Mouse (Mus musculus) spleen, postnatal 36 days (tissue): ENCODE results near the gene Fam53b.
"Not testable (repeated sequence)": the region's sequence is repeated elsewhere in the genome, so short reads cannot be mapped to it uniquely, and the experiment has no call there.

Experiments
- DNase-seq, 2 experiments: peaks; one replicate each; pipeline ENCODE4 v3.0.0; 2022; ENCODE audit warnings: low spot score in 2 of 2, mixed read lengths in 1 of 2

Fam53b gene

DNA sequence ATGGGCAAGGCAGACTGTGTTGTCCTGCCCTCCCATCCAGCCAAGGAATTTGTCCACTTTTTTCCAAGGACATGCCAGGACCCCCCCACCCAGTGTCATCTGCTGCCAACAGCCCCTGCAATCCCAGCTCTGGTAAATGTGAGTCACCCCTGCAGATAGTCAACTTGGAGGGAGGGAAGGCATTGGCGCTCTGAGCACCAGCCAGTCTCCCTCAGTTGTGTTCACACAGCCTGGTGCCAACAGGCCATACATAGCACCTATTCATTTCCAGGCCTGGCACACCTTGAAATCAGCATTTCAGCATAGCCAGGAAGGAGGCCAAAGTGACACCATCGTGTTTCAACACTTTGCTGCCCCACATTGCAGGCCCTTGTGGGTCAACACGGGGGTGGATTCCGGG is 129.8 kb downstream of the Fam53b start:
- no peak for DNase-seq

DNA sequence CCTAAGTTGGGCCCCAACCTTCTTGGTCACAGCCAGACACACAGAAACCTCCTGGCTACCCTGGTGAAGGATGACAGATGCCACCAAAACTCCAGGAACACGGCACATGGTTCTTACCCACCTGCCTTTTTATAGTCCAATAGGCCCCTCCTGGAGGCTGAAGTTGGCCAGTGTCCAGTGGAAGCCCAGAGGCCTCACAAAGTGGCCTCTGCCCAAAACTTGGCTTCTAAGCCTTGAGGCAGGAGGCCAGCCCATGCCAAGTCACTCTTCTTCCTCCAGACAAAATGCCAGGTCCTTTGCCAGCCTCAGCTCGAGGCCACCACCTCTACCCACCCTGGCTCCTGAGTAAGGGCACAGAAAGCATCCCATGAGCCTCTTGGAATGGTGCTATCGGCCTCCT is 130.8 kb downstream of the Fam53b start:
- DNase-seq, result no peak

DNA sequence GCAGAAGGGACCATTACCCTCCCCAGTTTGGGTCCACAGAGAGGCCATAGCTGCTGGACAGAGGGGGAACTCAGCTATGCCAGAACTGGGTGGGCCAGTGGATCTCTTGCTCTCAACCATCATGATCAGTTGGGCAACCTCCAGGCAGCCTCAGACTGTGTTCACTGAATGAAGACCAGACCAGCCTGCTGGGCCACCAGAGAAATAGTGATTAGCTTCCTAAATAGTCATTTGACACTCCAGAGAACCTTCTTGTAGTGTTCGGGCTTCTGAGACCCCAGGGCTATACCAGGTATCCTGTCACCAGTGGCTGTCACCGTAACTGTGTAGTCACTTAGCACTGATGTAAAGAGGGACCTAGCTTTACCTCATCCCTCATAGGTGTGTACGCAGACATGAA is 131.3 kb downstream of the Fam53b start:
- DNase-seq, result no peak

DNA sequence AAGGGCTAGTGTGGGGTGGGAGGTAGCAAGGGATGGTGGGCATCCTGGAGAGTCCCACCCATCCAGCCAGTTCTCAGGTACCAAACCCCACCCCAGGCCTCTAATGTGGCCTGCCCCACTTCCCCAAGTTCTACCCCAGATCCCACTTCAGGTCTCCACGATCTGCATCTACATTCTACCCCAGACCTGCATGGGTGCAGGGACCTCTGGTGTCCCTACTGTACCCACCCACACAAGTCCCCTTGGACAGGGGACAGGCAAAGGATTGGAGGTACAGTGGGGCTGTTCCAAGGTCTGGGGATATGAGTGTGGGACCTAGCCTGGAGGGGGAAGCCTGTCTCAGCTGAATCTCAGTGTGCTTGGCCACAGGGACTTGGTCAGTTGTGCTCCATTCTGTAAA is 131.9 kb downstream of the Fam53b start:
- DNase-seq, result no peak

DNA sequence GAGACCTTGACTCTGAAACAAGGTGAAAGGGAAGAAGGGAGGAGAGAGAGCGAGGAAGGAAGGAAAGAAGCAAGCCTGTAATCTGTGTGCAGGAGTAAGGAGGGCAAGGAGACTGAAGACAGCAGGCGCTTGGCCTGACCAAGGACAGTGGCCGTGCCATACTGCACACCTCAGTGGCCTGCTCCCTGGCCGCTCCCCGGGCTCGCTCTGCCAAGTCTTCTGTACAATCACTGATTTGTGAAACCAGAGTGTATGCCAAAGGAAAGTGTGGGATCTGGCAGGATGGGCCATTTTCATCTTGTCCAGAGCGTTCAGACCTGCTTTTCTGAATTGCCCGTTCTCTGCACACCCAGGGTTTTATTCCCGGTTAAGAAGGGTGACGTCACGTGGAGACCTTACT is 132.4 kb downstream of the Fam53b start:
- no peak for DNase-seq

DNA sequence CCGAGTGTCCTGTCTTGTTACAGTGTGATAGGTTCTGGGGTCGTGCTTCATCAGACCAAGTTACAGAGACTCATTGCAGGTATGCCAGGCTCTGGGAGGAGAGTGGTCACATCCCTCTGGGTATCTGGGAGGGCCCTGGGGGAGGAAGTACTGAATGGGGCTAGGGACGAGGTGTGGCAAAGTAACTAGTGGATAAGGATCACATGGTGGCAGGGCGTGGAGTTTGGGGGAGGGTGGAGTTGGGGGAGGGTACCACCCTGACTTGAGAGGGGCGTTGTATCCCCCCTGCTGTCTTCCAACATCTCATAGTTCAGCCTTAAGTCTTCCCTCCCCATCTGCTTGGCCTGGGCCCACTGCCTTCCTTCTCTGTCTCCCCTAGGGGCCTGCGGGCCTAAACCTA is 134.1 kb downstream of the Fam53b start:
- no peak for DNase-seq

DNA sequence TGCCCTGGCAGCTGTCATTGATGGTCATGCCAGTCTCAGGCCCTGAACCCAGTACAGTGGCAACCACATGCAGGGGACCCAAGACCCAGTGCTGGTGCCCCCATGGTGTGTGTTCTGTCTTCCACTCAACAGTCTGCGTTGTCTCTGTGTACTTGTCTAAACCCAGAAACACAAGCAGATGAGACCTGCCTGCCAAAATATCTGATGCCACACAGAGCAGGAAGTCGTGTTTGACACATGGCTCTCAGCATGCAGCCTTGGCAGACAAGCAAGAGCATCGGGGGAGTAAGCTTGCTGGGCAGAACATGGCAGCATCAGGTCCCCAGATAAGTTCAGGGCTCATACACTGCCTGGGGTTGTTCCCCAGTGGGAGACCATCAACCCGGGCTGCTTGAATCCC is 134.6 kb downstream of the Fam53b start:
- no peak for DNase-seq

DNA sequence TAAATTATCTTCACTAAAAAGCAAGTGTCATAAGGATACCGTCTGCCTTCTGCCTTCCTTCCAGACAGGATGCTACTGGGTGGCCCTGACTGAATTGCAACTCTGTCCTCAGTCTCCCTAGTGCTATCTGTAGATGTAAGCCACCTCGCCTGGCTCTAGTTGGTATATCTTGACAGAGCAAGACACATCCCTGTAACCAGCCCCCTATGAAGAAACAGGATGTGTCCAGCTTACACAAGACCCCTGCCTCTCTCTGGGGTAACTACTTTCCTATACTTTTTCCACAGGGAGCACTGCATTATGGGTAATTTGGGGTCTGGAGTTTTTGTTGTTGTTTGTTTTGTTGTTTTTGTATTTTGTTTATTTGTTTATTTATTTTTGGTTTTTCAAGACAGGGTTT is 137.8 kb downstream of the Fam53b start:
- DNase-seq, result no peak

DNA sequence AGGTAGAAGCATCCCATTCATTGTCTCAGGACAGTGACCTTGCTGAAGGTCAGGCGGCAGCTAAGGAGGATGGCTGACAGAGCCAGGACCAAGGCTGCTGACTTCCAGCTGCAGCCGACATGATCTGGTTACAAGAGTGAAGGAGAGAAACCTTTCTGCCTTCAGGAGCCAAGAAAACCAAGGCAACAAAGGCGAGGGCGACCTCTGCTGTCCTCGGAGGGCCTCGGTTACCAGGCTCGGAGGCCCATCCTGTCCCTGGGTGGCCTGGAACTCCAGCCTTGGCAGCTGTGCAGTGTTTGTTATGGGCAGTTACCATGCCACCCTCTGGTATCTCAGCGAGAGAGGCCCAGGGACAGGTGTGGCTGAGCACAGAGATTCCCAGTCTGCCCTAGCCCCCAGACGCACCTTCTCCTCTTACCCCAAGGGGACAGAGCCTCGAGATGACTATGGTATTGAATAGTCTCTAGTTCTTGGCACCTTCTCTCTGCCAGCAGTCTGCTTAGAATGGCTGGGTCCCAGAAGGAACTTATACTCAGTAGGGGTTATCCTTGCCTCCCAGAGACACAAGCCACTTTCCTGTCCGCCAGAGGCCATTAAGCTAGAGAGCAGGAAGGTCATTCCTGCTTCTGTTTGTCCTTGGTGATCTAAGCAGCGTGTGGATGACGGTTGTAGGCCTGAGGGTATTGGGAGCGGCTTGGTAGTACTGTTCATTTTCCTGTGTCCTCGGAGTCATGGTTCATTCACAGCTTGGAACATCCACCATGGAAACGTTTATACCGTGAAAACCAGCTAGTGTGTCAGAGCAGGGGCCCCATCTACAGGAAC is 139.5 kb downstream of the Fam53b start:
- no peak for DNase-seq

DNA sequence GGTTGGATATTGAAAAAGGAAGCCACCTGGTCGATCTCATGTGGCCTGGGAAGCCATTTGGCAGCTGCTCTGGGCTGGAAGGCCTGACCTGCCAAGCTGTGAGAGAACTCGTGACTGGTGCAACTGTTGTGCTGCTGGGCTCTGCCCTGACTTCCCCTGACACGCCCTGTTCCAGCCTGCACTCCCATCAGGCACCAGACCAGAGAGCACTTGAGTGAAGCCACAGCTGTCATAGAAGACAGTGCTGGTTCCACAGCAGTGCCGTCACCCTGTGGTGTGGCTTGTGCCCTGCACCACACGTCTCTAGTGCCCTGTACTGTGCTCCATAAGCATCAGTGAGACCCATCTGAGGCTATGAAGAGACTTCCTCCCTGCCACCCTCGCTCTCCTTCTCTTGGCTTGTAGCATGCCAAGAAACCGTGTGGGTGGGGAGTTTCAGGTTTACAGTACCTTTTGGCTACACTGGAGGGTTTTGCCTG is 141.2 kb downstream of the Fam53b start:
- DNase-seq, result peak; percentile 72

DNA sequence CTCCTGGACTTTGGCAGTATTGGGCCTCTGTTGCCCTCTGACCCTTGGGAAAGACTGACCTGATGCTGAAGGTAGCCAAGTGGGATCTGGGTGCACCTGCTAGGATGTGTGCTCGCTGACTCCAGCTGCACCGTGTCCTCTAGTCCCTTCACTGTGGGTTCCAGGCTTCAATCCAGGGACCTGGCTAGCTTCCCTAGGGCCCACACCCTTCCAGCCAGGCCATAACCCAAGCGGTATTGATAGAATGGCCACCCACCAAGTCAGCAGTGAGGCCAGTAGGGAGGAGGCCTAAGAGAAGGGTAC is 142.9 kb downstream of the Fam53b start:
- DNase-seq, result no peak

DNA sequence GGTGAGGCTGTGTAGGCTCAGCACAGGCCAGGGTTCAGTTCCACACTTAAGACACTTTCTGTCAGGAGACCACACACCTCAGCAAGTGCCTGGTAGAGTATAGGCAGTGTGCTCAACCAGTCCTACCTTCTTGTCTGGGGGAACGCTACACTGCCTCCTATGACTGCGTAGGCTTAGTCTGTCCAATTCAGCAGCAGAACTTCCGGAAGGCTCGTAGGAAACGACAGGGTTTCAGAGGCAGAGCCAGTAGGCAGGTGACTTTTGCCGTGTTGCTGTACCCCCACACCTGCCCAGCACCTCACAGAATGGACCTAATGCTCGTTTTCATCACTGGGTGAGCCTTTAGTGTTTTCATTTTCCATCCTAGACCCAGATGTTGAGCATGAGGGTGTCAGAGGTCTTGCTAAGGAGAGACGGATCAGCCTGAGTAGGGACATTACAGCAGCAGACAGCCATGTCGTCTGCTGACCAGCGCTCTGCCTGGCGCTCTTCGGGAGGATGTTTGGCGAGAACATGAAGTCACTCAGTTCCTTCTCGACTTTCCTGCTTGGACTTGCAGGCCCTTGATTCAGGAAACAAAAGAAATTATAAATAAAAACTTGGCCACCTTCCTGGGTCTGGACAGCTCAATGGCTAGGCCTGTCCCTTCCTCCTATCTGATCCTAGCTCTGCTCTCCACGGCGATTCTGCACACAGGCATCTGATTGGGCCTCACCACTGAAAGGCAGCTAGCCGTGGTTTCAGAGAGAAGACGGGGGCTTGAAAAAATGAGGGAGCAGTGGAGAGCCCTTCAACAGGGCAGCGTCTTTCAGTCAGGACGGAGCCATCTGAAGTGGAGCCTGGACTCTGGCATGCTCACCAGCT is 143.5 kb downstream of the Fam53b start:
- no peak for DNase-seq

DNA sequence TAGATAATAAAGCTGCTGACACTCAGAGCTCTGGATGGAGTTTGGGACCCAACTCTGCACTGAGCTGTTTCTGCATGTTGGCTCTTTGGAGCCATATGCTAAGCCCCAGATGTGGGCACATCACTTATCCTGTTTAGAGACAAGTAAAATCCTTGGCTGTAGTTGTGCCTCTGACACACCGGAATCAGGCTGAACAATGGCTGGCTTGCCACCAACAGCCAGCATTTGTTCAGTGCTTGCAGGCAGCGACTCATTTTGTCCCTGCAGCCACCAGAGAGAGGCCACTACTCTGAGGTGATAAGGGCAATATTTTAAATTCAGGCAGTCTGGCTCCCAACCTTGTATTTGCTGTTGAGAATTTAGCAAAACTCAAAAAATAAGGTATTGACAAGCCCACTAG is 145.1 kb downstream of the Fam53b start:
- DNase-seq, result no peak

DNA sequence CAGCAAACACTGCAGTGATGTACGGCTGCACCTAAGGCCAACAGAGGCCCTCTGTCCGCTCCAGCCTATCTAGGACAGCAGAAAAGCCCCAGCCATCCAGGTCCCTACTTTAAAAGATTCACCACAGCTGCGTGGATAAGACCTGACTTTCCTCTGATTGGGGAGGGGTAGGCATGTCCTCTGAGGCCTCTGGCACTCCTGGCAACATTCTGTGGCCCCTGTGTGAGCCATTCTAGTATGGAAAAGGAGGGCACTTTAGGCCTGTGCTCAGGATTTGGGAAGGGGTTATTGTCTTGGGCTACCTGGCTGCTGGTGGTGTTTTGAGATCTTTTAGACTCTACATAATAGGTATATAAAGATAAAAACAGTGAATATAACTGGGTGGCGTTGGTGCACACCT is 147.2 kb downstream of the Fam53b start:
- DNase-seq, result no peak

DNA sequence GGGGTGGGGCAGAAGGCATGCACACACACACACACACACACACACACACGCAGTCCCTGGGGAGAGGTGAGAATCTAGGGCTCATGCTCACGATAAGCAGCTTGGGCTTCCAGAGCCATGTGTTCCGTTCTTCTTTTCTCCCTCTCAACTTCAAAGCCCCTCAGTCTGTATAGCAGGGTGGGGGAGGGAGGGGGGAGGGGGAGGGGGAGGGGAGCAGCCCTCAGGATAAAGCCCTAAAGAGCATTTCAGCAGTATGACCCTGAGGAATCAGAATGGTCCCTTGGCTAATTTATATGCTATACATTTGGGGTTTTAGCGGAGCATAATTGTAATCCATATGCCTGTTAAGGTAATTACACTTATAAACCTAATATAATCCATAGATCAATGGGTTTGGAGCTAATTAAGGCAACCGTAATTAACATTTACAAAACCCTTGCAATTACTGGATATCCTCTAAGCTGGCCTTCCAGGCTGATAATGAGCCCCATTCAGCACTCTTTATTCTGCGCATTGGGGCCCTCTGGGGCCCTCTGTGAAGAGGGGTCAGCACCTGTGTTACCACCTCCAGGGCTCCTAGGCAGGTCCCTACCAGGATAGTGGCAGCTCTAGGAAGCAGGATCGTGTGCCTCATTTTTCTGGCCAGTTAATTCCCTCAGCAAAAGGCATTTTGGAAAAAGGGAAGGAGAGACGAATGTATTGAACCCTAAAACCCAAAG is 147.9 kb downstream of the Fam53b start:
- no peak for DNase-seq

DNA sequence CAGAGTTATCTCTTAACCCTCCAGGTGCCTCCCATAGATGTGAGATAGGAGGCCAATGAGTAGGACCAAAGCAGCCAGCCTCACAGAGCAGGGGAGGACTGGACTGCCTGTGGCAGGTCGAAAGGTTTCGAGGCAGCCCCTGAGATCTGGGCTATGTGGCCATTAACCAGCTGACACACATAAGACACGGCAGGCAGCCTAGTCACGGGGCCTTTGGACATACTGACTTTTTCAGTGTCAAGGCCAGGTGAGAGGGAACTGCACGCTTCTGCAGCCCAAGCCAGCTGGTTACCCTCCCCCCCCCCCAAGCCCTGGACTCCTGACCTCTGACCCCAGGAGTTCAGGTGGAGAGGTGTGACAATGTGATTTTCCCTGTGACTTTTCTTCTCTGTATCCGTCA is 148.9 kb downstream of the Fam53b start:
- DNase-seq, result no peak

DNA sequence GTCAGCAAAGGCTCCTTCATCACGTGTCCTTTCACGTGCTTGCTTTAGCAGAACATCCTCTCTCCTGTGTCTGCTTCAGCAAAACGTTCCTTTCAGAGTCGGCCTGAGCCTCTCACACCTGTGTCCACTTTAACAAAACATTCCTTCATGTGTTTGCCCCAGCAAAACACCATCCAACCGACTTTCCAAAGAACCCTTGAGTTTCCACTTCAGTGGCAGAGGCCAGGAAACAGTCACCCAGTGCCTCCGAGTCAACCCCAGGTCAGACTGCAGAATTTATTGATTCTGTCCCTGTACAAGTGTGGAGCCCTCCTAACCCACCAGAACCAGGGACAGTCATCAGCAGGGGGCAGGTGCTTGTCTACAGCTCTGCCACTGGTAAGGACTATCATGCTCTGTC is 150.9 kb downstream of the Fam53b start:
- DNase-seq, result not testable (repeated sequence)
